Mouse (Mus musculus) layer of hippocampus, postnatal 25 days (tissue): ENCODE measurements around the gene Capg. TPM values are rescaled to one million over a fixed set of nuclear protein-coding genes. Genes with fewer than 3 reads are reported as not detected.
"Not testable (repeated sequence)": the region's sequence is repeated elsewhere in the genome, so short reads cannot be mapped to it uniquely, and the experiment has no call there.

ENCODE experiments used
- DNase-seq, 2 experiments: peaks; one replicate each; pipeline ENCODE4 v3.0.0; 2022; ENCODE audit warnings: mixed read lengths in 2 of 2, low spot score in 1 of 2; ENCODE audit errors: extremely low spot score in 1 of 2
- total RNA-seq, 2 experiments: library from RNA; stranded (reverse); gene quantifications; 2 replicates each; pipeline ENCODE4 v1.2.3; 2021

The Capg gene
- total RNA-seq, 2 experiments from 2014 or later, result 3.5 to 4.0 TPM

GRCm38 (mm10) chr6:72528410-72529151 is 15.6 kb upstream of the Capg start:
- DNase-seq, result no peak

GRCm38 (mm10) chr6:72532580-72532979 is 11.6 kb upstream of the Capg start:
- no peak for DNase-seq

GRCm38 (mm10) chr6:72533555-72533954 is 10.6 kb upstream of the Capg start:
- not testable (repeated sequence) for DNase-seq

DNA sequence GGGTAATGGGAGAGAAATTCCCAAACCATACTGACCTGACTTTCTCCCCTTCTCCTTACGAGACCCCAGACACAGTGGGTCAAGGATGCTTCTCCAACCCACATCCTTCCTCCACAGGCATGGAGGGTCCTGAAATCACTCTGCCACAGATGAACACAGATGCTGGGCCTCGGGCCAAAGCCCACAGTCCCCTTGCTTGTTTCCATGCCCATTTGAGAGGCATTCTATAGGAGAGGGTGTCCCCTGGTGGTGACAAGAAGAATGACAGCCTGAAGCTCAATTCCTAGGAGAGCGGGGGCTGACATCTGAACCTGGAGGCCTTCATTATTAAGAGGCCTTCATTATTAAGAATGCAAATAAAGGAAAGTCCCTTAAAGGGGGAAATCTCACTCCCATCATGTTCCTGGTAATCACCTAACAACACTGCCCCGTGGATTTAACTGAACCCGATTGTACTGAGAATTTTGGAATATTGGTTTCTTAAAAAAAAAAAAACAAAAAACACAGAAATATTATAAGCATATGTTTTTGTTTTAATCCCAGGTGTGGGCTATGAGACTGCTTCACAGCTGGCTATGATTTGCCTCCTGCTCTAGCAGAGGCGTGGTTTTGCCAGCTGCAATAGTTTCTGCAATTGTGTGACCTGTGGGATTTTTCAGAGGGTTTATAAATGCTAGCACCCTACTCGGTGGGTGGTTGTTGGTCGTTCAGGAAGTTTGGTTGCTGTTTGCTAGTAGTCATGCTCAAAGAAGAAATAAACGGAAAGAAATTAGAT is 10.0 kb upstream of the Capg start:
- DNase-seq, result peak; percentile 57 to 72

GRCm38 (mm10) chr6:72535165-72535564 is 9.0 kb upstream of the Capg start:
- DNase-seq, result peak; percentile 70 to 89

DNA sequence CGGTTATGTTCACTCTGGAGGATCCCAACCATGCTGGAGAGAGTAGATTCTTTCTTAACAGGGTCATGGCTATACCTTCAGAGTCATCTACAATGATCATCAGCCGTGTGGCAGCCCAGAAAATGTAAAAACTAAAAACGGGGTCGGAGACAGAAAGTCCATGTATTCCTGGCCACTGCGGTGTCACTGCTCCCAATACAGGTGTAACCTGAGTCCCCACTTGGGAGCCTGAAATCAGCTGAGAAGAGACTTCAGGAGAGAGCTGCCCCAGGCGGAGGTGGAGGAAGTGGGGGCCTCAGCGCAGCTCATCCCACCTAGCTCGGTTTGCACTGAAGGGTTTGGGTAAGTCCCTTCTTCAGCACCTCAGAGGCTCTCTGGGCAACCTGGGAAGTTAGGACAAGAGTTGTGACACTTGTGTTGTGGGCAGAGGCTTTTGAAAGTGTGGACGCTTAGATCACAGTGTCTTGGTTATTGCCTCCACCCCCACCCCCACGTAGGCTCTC is 6.1 kb upstream of the Capg start:
- no peak for DNase-seq

- peak; percentile 62 to 63 for DNase-seq
These were observed 5.6 kb upstream of the Capg start for GRCm38 (mm10) chr6:72538562-72539031.

- DNase-seq, result no peak
These were observed 833 bp upstream of the Capg start for GRCm38 (mm10) chr6:72543265-72543850.

- DNase-seq, result no peak
These were observed 1.2 kb downstream of the Capg start for GRCm38 (mm10) chr6:72545377-72545776.

GRCm38 (mm10) chr6:72547121-72547520 is 2.9 kb downstream of the Capg start:
- no peak for DNase-seq

DNA sequence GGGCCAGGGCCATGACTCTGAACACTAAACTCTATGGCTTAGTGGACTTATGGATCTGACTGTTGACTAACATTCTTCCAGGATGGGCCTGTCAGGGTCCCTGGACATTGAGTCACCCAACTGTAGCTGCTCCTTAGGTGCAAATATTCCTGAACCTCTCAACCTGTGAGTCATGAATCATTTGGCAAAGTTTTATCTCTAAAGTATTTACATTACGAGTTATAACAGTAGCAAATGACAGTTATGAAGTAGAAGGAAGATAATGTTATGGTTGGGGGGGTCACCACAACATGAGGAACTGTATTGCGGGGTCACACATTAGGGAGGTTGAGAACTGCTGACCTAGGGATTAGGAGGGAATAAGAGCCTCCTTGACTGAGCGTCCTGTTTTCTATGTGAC is 3.7 kb downstream of the Capg start:
- no peak for DNase-seq

DNA sequence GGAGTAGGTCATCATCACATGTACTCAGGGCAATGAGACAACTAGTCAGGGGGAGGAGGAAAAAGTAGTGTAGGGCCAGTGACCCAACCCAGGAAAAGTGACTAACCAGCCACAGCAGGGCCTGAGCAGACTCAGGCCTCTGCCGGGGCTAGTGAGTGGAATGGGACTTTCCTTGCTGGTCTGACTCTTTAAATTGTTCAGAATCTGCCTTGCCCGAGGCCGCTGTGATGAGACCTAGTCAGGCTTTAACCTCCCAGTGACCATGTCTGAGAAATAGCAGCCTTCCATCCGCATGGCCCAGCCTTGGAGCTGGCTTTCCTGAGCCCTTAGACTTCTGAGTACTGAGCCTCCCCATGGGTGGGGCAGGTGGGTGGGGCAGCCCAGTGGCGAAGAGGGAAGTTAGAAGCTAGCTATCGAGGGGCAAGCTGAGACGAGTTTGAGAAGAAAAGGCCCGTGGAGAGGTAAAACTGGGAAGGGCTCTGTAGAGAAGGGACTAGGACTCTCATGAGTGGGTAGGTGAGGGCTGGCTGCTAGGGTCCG is 4.9 kb downstream of the Capg start:
- no peak for DNase-seq

GRCm38 (mm10) chr6:72550025-72550424 is 5.8 kb downstream of the Capg start:
- DNase-seq, result no peak

DNA sequence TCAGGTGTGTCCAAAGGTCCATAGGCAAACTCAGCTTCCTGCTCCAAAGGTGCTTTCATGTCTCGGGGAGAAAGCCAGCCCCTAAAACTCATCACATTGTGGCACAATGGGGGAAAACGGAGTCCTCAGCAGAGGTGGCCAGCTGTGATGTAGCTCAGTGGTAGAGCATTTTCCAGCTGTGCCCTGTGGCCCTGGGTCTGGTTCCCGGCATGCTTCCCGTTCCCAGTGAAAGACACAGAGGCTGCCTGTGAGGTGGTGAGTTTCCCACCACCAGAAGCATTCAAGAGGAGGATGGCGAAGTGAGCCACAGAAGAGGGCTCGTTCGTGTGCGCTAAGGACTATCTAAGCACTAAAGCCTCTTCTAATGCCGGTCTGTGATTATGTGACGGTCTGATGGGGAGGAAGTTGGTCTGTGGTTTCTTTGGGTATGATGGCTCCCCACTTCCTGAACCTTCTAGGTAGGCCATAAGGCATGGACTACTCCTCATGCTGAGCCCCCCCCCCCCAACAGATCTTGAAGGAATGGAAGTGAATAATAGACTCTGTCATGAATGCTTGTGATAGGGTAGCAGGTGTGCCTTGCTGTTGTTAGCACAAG is 6.4 kb downstream of the Capg start:
- DNase-seq, result no peak

DNA sequence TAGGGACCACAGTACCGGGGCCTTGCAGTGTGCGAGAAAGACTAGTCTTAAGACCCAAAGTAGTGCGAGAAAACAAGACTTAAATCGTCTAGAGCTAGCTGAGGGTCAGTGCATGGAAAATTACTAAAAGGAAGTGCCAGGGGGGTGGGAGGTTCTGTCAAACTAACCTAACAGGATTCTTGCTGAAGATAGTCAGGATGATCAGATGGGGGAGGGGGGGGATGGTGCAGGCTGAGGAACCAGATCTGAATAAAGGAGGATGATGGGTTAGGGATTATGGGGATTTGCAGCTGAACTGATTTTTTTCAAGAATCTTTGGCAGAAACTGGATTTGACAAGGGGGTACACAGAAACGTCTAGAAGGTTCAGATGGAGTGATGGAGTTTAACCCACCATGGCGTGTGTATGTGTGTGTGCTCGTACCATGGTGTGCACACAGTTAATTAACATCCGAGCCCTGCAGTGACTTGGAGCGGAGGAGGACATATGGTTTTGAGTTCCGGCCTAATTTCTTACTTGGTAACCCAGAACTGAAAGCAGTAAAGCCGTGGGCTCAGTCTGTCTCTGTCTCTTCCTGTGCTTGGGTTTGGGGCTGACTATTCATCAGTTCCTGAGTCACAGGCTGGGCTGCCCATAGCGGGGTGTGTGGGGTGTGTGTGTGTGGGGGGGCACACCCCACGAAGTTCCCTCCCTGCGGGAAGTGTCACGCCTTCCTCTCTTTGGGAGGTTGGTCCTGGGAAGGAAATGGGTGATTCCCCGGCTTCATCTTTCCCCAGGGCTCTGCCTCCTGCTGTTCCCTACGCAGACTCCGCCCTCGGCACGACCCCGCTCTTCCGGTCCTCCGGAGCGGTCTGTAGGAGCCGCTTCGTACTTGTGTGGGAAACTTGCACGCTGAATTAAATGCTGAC is 8.2 kb downstream of the Capg start:
- no peak for DNase-seq

DNA sequence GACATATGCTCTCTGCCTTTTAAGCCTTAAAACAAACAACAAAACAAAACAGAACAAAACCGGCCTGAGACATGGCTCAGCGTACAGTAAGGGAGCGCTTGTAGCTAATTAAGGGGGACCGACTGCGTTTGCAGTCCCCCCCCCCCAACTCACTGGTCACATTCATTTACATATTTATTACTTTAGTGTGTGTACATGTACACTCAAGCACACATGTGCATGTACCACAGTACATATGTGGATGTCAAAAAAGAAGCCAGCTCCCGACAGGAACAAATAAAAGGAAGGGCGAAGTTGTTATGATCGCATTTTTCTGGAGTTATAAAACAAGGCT is 8.9 kb downstream of the Capg start:
- DNase-seq, result no peak

GRCm38 (mm10) chr6:72560801-72561200 is 16.6 kb downstream of the Capg start:
- no peak for DNase-seq

DNA sequence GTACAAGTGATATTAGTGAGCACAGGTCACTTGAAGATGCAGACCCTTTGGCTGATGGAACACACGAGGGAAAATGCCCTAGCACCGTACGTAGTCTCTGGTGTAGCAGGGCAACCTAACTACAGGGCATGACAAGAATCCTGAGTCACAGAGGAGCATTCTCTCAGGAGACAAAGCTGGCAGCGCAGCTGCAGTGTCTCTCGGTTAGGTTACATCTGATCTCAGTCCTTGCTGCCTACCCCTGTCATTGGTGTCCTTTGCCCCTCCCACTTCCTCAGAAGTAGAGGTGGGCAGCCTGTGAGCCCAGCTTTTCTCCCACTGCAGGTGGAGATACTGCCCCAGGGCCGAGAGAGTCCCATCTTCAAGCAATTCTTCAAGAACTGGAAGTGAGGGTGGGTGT is 18.3 kb downstream of the Capg start:
- DNase-seq, result no peak

DNA sequence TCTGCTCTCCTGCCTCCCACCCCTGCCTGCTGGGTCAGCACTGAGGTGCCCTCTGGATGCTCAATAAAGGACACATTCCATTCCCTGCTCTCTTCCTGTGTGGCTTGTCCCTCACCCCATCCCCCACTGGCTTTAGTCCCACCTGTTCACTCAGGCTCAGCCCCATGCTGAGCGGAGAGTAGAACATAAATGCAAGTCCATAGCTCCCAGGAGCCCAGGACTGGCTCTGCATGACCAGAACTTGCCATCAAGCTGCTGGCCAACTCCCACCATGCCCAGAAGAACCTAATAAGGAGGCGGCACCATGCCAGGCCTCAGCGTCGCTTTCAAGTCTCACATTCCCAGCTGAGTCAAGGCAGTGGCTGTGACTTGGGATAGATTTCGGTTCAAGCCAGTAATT is 18.7 kb downstream of the Capg start:
- DNase-seq, result no peak

DNA sequence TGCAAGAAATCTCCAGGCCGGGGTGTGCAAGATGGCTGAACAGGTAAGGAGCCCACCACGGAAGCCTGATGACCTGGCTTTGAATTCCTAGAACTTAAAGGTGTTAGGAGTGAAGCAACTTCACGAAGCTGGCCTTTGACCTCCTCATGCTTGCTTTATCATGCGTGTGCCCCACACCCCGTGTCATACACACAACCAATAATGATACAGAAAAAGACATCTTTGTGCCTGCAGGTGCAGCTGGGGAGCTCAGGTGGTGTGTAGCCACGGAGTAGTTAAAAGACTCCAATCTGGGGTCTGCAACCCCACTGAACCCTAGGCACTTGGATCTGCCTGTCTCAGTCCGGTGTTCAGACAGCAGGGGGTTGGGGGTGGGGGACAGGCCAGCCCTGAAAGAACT is 21.3 kb downstream of the Capg start:
- no peak for DNase-seq
